Mouse (Mus musculus) ES-E14 (cell line): ENCODE results near the gene Itga10. TPM values are rescaled to one million over a fixed set of nuclear protein-coding genes. Genes with fewer than 3 reads are reported as not detected.

Source experiments
- DNase-seq: peaks from one replicate; pipeline ENCODE4 v3.0.0-alpha.2; 2013; ENCODE audit warnings: low read depth, low spot score
- H3K27ac ChIP-seq: 2 replicates; pipeline ENCODE4 v1.5.1; 2012; ENCODE audit warnings: low read depth, mild to moderate bottlenecking, low read length, moderate library complexity, mixed read lengths; ENCODE audit not compliant: poor library complexity, insufficient read depth, severe bottlenecking
- H3K36me3 ChIP-seq: 2 replicates; pipeline ENCODE4 v1.6.1; 2012; ENCODE audit warnings: mild to moderate bottlenecking, low read length, moderate library complexity, mixed read lengths; ENCODE audit not compliant: control insufficient read depth, poor library complexity, insufficient read depth, severe bottlenecking
- H3K4me1 ChIP-seq, 2 experiments: fragments of 150-350 bp in 1 of 2; sonication (generic) in 1 of 2; 2 replicates each; pipeline ENCODE4 v1.6.1; 2012; ENCODE audit warnings: low read length in 2 of 2, mild to moderate bottlenecking in 1 of 2, mixed read lengths in 1 of 2; ENCODE audit not compliant: control insufficient read depth in 2 of 2, insufficient read depth in 2 of 2, poor library complexity in 1 of 2
- H3K4me3 ChIP-seq, 2 experiments: fragments of 150-350 bp in 1 of 2; sonication (generic) in 1 of 2; 2 replicates each; pipeline ENCODE4 v1.5.1; 2012; ENCODE audit warnings: low read length in 2 of 2, low read depth in 1 of 2, mild to moderate bottlenecking in 1 of 2, mixed read lengths in 1 of 2; ENCODE audit not compliant: insufficient read depth in 1 of 2, poor library complexity in 1 of 2, severe bottlenecking in 1 of 2
- H3K9ac ChIP-seq: 2 replicates; pipeline ENCODE4 v1.6.1; 2012; ENCODE audit warnings: low read depth, mild to moderate bottlenecking, low read length, mixed read lengths; ENCODE audit not compliant: poor library complexity, insufficient read depth, severe bottlenecking
- H3K9me3 ChIP-seq: fragments of 150-350 bp; sonication (generic); 2 replicates; pipeline ENCODE4 v1.6.1; 2012; ENCODE audit warnings: low read depth, mild to moderate bottlenecking, low read length; ENCODE audit not compliant: control insufficient read depth, insufficient read depth
- CHD2 ChIP-seq: IDR thresholded peaks from 2 replicates; pipeline ENCODE4 v1.6.1; 2014; ENCODE audit warnings: mild to moderate bottlenecking, low read depth, low read length, inconsistent platforms
- HCFC1 ChIP-seq: IDR thresholded peaks from 2 replicates; pipeline ENCODE4 v1.6.1; 2012; ENCODE audit warnings: low read length, inconsistent platforms, borderline replicate concordance; ENCODE audit not compliant: insufficient read depth
- MAFK ChIP-seq: IDR thresholded peaks from 2 replicates; pipeline ENCODE4 v1.6.1; 2014; ENCODE audit warnings: mild to moderate bottlenecking, low read depth, low read length, inconsistent platforms; ENCODE audit not compliant: insufficient read depth
- ZC3H11A ChIP-seq: IDR thresholded peaks from 2 replicates; pipeline ENCODE4 v1.6.1; 2012; ENCODE audit warnings: low read depth, mild to moderate bottlenecking, inconsistent platforms, low read length, borderline replicate concordance
- ZNF384 ChIP-seq: IDR thresholded peaks from 2 replicates; pipeline ENCODE4 v1.6.1; 2012; ENCODE audit warnings: low read depth, low read length, inconsistent platforms
- in situ Hi-C, 2 experiments: fragments of 600-800 bp; cut with MboI; formaldehyde crosslinking; loops; one replicate each; pipeline ENCODE4 v1.15.1; 2025; ENCODE audit warnings: low sequenced_read_pairs in 2 of 2, inconsistent platforms in 1 of 2; ENCODE audit not compliant: unreplicated experiment in 2 of 2
- total RNA-seq: library from RNA; depleted of rRNA; stranded (reverse); fragments of 300-350 nt; gene quantifications from 2 replicates; pipeline ENCODE4 v1.2.3, GENCODE M21; 2012; rRNA removed

Itga10 gene
- total RNA-seq, result 1.0 and 1.7 TPM in 2 replicates

DNA sequence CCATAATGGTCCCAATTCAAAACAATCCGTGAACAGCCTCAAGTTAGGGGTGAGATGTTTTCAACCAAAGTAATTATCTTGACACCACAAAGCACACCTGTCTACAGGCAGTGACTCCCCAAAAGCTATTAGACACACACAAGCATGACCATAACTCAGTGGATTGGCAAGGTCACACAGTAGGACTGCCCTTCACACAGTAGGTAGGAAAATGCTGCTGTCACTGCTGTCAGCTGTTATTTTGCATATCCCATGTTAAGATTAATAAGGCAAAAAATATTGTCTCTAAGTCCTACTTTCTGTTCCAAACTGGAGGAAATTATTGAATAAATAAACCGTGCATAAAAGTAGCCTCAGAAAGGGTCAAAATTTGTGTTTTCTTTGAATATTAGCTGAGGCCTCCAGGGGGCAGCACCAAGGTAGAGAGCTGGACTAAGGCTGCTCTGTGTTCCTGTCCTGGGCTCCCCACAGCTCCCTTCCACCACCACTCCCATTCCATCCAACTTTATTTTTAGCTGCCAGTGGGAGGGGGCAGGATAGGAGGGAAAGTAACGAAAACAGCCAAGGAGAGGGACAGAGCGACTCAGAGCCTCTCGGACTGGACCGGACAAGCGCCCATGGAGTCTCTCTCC is at the start of gene Itga10:
Itga10 (plus strand) TSS at position 567 of the 632 bp plus-strand sequence.
- peaks cover 0 to 7% of the 10 kb centered on the region in 2 experiments; a peak in 1 of 4 replicates for H3K4me1 ChIP-seq
- H3K36me3 ChIP-seq, result peaks cover 3% of the 10 kb centered on the region
- no peak within 1 kb of the TSS for H3K9ac ChIP-seq
- no peak within 1 kb of the TSS for H3K27ac ChIP-seq
- no peak for TF ChIP-seq CHD2
- TF ChIP-seq ZNF384, result no peak
- no peak for TF ChIP-seq HCFC1
- no peak for TF ChIP-seq MAFK
- no peak for TF ChIP-seq ZC3H11A
- H3K9me3 ChIP-seq, result no peaks in the 10 kb centered on the region
- no peak within 1 kb of the TSS for H3K4me3 ChIP-seq
- no peak for DNase-seq
- in situ Hi-C loops, result no loop called here

DNA sequence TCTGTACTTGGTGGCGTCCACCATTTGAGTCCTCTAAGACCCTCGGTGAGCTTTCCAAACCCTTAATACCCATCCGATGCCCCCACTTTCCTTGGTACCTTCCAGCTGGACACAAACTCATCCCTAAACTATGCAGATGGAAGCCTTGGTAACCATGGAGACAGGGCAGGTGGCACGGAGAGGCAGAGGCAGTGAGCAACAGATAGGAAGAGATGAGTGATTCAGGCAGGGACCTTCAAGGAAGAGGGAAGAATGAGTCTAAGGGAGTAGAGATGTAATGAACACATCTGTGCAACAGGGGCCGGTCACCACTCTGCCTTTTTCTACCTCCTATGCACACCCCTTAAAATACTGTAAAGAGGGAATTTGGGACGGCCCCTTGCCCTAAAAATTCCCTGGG is 49.7 kb upstream of the Itga10 start:
- in situ Hi-C loops, result no loop called here
- Histone ChIP-seq H3K4me3 (peak overlapping the region in 1 of 2 experiments; percentile 71; a peak in 1 of 4 replicates), H3K4me1 (peaks cover 13 to 17% of the 10 kb centered on the region in 2 experiments), H3K27ac (no peak overlapping the region), H3K9ac (no peak overlapping the region), H3K36me3 (no peaks in the 10 kb centered on the region), H3K9me3 (no peaks in the 10 kb centered on the region)
- no peak for TF ChIP-seq HCFC1
- no peak for TF ChIP-seq ZNF384
- DNase-seq, result no peak

DNA sequence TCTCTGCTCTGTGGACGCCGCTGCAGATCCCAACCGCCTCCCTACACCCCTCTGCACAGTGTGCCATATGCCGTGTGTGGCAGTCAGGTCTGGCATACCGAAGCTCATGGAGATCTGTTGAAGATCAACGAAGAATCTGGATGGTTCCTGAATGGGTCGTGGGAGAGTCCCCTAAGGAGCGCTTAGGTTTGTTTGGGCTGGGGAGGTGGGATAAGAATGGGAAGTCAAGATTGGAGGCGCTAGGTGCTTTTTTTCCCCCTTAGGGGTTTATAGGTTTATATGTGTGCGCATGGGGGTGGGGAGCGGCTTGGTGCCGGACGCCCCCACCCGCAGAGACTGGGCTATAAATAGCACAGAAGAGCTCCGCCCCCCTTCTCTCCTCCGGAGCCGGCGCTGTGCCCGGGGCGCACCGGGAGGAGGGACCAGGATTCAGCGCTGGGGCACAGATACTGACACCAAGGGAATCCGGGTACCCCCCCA is 49.1 kb upstream of the Itga10 start, which contains the start of gene Ankrd34a:
Ankrd34a (plus strand) TSS at position 409 of the 480 bp plus-strand sequence.
- peak within 1 kb of the TSS; percentile 56 for H3K9ac ChIP-seq
- peak within 1 kb of the TSS; percentile 65 to 71 for H3K4me3 ChIP-seq
- H3K4me1 ChIP-seq, result peaks cover 13 to 17% of the 10 kb centered on the region in 2 experiments
- no peak for DNase-seq
- no peaks in the 10 kb centered on the region for H3K9me3 ChIP-seq
- H3K36me3 ChIP-seq, result no peaks in the 10 kb centered on the region
- H3K27ac ChIP-seq, result no peak within 1 kb of the TSS
- in situ Hi-C loops, result no loop called here
- TF ChIP-seq ZNF384, result no peak
- no peak for TF ChIP-seq ZC3H11A
- no peak for TF ChIP-seq MAFK
- TF ChIP-seq CHD2, result no peak
- no peak for TF ChIP-seq HCFC1

DNA sequence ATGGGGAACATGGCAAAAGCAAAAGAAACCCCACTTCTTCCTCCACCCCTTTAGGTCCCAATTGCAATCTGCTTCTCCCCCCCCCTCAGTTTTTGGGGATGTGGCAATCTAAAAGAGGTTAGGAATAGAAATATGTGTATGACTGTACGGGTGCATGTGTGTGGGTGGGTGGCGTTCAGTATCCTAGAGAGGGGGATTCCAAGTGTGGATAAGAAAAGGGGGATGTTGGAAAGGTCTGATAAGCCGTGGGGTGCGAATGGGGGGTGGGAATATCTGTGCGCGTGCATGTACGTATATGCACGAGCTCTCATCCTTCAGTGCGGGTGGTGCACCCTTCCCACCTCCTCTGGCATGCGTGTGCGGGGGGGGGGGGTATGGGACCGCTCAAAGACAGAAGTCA is 48.5 kb upstream of the Itga10 start:
- Histone ChIP-seq H3K9ac (peak overlapping the region; percentile 56; the same call in 1 of the 2 replicates), H3K4me1 (peaks cover 13 to 17% of the 10 kb centered on the region in 2 experiments), H3K4me3 (peak overlapping the region; percentile 65 to 71), H3K27ac (no peak overlapping the region), H3K36me3 (no peaks in the 10 kb centered on the region), H3K9me3 (no peaks in the 10 kb centered on the region)
- no peak for DNase-seq
- in situ Hi-C loops, result no loop called here
- TF ChIP-seq ZC3H11A, result no peak
- TF ChIP-seq CHD2, result no peak
- TF ChIP-seq ZNF384, result no peak
- TF ChIP-seq MAFK, result no peak
- no peak for TF ChIP-seq HCFC1

DNA sequence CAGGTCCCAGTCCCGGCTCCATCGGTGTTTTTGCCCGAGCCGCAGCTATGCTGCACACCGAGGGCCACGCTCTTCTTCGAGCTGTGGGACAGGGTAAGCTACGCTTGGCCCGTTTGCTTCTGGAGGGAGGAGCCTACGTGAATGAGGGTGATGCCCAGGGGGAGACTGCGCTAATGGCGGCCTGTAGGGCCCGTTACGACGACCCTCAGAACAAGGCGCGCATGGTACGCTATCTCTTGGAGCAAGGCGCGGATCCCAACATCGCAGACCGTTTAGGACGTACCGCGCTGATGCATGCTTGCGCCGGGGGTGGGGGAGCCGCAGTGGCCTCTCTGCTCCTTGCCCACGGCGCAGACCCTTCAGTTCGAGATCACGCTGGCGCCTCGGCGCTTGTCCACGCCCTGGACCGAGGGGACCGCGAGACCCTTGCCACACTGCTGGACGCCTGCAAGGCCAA is 47.9 kb upstream of the Itga10 start:
- no peaks in the 10 kb centered on the region for H3K9me3 ChIP-seq
- peak overlapping the region; percentile 65 to 71 for H3K4me3 ChIP-seq
- H3K9ac ChIP-seq, result peak overlapping the region; percentile 56
- no peaks in the 10 kb centered on the region for H3K36me3 ChIP-seq
- no peak overlapping the region for H3K27ac ChIP-seq
- TF ChIP-seq MAFK, result no peak
- no peak for TF ChIP-seq HCFC1
- no peak for TF ChIP-seq ZC3H11A
- in situ Hi-C loops, result no loop called here
- DNase-seq, result no peak
- peaks cover 13 to 14% of the 10 kb centered on the region in 2 experiments for H3K4me1 ChIP-seq
